Mouse (Mus musculus) NIH3T3 (cell line): ENCODE results near the gene Psd4.

Source experiments
- DNase-seq: peaks from one replicate; pipeline ENCODE4 v3.0.0-alpha.2; 2012; ENCODE audit warnings: low read depth

The Psd4 gene

DNA sequence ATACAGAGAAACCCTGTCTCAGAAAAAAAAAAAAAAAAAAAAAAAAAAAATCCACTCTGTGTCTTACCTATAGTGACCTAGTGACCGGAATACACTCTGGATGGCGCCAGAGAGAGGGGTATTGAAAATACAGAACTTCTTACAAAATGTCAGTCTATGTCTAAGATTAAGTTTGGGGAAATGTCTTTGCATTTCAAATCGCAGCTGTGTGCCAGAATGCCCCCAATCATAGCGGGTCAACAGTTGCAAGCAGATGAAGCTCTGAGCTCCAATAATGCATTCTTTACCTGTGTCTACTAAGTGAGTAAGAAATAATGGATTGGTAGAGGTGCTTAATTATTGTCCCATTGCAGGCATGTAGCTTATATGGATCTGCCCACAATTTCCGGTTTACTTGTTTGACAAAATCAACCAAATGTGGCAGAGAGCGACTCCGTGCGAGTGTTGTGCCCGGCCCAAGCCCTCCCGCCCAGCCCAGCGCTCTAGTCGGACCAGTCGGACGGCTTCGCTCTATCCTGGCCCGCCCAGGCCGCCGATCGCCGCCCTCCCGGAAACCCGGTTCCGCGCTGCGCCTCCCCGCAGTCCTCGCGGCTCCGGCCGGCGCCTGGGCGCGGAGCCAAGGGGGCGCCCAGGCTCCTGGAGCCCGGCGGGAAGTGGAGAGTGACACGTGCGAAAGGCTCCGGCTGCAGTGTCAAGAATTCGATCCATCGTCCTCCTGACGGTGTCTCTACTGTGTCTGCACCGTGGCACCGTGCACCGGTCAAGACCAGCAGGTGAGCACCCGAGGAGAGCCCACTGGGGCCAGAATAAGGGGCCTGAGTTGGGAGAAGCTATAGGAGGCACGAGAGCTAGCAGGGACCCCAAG is at the start of gene Psd4:
Gene Psd4 (plus strand): TSS at position 551 of the 865 bp plus-strand sequence.
- DNase-seq, result no peak

DNA sequence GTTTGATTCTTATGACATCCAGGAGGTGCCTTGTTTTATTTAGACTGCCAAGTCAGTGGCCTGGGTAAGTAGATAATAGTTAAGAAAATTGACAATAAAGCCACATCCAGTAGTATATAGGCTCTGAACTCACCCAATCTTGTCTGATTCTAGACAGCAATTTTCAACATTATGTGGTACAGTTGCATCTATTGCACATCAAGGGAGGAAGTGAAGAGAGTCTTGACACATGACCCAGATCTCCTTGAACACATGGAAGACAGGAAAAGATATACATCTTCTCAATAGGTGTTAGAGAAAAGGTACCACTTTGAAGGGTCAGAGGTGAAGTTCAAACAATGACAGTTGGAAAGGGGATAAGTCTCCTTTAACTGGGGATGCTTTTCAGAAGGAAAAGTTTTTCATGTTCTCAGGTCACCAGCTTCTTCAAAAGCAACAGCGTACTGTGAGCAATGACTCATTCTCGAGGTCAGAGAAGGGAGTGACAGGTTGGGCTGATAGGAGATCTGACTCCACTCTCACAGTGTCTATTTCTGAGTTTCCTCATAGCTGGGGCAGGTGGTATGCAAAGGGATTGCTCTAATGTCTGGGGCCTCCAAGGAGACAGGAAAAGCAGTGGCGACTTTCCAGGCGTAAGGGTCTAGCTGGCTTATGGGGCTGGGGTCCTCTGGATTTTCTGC is 49.3 kb upstream of the Psd4 start:
- DNase-seq, result no peak

DNA sequence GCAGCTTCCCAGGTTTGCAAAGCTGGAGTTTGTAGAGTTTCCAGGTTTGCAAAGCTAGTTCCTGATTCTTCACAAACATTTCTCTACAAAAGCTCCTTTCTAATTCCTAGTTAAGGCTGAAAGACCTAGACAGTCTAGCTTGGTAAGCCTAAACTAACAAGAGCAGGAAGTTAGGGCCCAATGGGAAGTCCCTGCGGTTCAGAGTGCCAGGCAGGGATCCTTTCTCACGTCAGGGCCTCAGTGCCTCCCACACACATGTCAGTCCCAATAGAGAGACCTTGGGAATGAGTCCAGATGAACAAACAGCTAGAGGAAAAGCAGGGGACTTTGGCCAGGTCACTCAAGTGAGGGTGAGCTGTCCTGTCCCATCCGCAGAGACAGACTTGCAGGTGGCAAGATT is 32.0 kb upstream of the Psd4 start:
- no peak for DNase-seq

DNA sequence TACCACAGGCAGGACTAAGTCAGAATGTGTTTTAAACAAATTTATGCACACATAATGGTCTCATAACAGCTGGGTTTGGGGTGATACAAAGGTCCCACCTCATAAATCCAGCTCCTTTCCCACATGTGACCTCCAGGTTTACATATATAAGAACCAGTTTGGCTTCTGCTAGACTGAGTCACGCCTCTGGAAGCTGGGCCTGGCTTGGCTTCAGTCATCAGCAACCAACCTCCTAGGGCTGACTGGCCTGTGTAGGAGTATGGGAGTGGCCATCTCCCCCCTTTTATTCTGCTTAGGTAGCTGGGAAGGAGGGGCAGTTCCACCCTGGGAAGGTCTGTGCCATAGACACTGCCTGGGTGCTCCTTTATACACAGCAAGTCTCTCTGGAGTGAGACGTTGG is 30.8 kb upstream of the Psd4 start, which contains the start of gene Il1rn:
Gene Il1rn (plus strand): TSS at position 309 of the 400 bp plus-strand sequence.
- DNase-seq, result peak; percentile 18

DNA sequence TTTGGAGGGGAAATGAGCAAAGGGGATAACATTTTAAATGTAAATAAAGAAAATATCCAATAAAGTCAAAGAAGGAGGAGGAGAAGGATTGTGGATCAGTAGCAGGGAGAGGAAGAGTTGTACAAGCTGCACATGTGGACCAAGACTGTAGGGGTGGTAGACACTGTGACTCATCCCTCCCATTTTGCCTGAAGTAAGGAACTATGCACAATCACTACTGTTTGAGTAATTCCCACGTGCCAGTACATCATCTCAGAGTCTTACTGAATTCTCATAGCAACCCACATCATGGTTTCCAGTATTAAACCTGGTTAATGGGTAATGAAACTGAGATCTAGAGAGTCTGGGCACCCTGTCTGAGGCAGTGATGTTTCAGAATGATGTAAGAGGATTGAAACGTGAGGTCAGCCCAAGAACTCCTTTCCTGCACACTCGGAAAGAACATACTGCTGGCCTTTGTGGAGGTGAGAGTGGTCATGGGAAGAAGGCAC is 25.9 kb upstream of the Psd4 start:
- no peak for DNase-seq

DNA sequence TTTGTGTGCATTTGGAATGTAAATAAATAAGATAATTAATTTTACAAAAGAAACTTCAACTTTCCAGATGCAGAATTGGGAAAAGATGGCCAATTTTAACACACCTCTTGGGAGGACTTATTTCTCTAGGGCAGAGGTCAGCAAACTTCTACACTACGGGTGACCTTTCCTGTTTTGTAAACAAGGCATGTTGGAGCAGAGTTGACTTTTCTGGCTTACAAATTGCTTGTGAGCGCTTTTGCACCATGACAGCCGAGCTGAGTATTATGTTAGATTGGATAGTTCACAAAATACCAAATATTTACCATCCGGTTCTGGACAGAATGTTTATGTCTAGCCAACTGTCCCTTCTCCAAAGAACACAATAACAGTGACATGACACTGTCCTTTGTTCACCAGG is 22.8 kb upstream of the Psd4 start:
- no peak for DNase-seq

DNA sequence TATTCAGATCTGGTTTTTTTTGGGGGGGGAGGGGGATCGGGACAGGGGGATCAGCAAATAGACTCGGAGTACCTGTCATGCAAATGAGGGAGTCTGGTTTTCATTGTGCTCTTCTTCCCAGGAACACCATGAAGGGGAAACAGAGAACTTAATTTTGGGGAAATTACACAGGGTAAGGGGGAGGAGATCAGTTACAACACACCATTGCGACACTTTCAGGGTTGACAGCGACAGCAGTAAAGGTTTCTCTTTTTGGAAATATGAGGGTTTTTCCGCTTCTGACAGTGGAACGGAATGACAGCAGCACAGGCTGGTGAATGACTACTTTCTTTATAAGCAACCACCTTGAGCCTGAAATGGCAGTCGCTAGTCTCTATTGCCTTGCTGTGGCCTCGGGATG is 22.3 kb upstream of the Psd4 start:
- DNase-seq, result no peak

DNA sequence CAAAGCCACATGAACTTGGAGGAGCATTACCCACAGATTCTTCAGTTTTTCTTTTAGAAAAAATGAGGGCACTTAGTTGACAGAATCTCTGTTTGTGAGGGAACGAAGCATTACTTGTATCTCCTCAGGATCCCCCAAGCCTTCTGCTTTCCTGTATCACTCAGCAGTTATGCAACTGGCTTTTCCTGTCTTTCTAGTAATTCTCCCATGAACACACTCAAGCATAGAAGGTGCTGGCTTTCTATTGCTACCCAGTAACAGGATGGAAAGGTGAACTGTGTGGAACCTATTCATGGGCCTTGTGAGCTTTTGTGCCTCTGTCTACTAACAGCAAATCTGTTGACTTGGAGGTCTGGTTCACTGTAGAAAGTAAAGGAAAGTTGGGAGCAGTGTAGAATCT is 19.5 kb upstream of the Psd4 start:
- DNase-seq, result no peak

DNA sequence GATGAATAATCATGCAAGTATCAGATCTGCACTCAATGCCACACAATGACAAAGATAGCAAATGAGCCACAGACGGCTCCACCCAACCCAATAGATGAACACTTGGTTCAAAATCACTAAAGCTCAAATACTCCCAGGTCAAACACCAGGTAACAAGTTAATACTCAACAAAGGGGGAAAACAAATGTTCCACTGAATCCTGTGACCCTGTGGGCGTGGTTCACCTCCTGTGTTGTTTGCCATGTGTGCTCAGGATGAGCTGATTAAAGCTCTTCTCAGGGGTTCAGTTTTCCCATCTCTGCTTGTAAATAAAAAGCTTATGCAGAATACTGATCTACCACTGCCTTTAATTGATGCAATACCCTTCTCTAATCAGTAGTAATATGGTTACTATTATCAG is 16.2 kb upstream of the Psd4 start:
- no peak for DNase-seq

DNA sequence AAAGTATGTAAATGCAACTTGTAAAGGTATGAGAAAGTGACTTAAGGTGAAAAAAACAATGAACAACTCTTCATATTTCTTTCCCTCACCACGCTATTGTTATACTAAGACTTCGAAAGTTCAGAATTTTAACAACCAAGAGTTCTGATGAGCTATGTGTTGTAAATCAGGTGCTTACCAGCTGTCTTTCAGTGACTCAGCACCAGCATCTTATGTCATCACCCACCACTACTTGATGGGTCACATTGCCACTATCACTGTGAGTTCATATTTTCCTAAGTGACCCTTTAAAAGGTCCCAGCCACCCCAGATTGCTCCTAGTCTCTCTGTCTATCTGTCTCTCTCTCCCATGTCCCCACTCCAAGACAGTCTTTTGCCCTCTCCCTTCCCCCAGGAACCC is 14.3 kb upstream of the Psd4 start:
- no peak for DNase-seq

DNA sequence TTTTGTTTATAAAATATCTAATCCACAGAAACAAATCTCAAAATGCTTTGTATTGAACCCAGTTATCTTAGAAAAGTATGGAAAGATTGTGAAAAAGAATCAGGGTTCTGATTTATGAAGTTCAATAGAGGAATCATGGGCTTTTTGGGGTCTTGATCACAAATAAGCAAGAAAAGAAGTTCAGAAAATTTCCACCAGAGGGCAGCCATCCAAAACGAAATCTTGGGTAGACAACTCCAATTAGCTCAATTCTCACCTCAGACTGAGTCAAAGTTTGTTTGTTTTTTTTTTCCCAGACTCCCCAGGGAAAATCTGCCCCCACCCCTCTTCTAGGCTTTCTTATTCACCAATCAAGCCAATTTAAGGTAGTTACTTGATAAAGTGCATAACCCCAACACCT is 9.7 kb upstream of the Psd4 start:
- peak; percentile 33 for DNase-seq

DNA sequence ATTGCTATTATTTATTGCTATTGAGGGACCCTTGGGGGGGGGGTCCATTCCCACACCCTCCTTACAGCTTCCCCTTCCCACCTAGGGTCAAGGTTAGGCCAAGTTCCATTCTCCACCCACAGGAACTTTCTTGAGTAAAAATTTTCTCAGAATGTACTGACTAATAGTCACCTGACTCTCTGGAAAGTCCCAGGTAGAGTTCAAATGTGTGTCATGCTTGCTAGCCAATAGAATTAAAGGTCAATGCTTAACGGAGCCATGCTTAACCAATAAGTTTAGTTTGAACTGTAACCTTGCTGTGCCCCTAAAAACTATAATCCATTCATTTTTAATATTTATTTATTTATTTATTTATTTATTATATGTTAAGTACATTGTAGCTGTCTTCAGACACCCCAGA is 8.0 kb upstream of the Psd4 start:
- DNase-seq, result no peak

DNA sequence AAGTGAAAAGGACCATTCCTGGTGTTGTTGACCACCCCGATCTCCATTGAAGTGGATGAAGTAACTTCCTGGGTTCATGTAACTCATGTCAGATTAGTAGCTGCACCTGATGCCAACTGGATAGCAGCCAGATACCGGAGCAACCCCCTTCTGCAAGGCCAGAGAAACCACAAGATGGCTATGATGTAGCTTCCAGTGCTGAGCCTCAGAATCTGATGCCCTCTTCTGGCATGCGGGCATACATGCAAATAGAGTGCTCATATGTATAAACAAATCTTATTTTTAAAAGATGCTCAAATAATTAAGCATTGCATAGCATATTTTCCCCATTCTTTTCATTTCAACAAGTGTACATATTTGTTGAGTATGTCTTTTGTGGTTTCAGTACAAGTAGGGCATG is 3.6 kb upstream of the Psd4 start:
- DNase-seq, result no peak

DNA sequence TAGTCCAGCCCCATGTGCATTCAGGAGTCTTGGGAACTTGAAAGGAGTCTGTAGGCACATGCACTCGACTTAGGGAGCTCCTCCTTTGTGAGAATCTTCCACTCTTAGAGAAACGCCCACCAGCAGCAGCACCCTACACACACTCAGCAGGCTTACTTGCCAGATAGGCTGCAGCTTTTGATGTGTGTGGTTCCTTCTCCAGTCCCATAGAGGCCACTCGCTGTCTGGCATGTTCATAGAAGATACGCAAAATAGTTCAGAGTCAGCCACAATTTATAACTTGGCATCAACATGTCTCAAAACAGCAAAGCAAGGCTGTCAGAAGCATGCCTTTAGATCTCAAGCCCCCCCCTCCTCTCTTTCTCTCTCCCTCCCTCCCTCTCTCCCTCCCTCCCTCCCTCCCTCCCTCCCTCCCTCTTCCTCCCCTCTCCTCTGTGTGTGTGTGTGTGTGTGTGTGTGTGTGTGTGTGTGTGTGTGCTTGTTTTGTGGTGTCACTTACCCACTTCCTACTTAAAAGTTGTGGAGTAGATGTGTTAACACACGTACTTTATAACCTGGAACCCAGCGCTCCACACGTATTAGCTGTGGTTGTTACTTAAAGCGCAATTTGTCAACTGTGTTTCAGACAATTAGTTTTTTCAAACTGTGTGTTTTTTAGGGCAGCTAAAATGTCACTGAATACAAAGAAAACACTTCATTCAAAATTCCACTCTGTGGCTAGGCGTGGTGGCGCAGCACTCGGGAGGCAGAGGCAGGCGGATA is 985 bp upstream of the Psd4 start:
- DNase-seq, result no peak

DNA sequence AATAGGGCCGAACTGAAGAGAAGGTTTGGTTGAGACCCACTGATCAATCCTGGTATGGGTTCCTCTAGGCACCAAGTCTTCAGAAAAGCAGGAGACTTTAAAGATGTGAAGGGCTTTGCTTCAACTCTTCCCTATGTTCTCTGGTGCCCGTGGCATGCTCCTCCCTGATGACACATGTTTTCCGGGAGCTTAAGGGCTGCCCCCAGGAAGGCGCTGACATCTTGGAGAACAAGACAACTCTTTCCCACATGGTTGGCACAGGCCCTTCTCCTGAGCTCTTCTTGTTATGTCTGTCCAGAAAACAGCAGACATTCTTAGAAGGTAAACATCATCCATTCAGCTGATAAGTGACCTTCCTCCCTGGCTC is 498 bp downstream of the Psd4 start:
- no peak for DNase-seq

DNA sequence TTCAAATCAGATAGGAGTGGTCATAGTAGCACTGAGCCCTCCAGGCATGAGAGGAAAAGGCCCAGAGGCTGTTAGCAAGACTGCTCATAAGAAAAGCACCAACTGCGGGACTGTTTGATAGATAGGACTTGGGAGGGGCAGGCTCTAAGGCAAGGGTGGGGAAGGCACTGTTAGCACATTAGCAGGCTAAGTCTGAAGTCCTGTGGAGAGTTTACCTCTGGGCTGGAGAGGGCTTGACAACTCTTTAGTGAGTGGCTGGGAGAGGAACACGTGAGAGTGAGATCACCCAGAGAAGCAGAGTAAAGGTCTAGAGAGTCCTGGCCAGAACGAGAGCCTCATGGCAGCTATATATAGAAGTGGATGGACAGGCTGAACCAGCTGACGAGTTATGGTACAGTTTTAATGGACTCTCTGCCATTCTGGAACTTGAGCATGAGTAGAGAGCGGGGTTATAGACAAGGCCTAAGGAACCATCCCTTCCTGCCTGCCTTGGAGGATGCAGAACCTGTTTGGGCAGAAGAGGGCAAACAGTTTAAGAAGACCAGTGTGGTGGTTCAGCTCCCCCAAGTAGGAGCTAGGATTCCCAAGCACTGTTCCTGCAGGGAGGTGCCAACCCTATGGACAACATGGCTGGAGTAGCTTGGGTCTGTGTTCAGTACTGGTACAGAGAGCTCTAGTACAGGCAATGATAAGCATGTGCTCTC is 11.5 kb downstream of the Psd4 start:
- no peak for DNase-seq

DNA sequence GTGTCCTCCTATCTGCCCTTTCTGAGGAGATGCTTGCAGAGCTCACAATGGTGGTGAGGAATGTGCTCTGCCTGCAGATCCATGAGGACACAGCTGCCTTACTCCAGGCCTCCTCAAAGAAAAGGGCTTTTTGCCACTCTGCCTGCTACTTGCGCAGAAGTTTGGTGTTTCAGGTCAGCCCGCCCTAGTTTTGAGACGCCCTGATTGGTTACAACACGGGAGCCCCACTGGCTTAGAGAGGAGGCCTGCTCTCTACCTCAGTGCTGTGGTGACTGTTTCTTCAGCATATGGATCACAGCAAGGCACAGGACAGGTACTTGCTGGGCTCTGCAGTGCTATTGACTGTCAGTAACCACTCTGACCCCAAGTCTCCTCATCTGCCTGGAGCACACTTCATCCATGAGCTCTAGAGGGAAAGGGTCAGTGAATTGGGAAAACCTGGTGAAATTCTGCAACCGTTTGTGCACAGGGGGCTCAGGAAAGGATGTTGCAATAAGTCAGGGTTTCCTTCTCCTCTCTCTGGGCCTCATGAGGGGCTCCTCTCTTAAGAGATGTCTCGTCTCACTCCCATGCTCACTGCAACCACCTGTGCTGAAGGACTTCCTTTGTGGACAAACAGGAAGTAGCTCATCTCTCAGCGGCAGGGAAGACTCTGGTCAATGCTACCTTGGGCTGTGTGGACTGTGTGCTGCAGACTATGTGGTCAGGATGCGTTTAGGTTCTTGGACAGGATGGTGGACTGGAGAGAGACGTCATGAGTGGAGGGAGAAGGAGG is 15.3 kb downstream of the Psd4 start:
- DNase-seq, result no peak

DNA sequence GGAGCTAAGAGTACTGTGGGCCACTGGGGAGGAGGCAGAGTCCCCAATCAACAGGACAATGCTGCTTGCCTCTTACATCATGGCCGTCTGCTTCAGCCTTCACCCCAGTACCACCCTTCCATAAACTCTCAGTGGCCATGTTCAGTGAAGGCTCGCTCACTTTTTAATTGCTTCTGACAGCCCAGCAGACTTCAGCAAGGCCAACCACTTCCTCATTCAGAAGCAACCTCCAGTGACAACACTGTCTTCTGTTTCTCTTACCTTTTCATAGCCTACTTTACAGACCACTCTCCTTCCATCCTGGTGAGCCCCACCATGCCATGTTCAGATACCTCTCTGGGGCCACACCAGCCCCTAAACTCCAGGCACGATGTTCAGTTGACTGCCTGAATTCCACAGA is 16.3 kb downstream of the Psd4 start:
- no peak for DNase-seq

DNA sequence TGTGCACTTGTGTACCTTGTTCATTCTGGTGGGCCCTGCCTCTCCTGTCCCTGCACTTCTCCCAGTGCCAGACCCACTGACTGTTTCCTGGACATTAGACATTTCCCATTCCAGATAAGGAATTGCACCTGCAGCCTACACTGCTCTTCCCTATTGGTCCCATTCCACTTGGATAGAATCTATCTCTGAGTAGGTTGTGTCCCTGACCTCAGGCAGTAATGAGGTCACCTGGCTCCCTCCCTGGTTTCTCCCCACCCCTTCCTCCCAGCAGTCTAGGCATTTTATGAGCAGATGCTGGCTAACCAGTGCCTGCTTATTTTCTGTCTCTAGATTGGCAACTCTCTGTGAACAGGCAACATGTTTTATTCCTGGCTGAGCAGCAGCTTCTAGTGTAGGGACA is 17.0 kb downstream of the Psd4 start:
- DNase-seq, result no peak

DNA sequence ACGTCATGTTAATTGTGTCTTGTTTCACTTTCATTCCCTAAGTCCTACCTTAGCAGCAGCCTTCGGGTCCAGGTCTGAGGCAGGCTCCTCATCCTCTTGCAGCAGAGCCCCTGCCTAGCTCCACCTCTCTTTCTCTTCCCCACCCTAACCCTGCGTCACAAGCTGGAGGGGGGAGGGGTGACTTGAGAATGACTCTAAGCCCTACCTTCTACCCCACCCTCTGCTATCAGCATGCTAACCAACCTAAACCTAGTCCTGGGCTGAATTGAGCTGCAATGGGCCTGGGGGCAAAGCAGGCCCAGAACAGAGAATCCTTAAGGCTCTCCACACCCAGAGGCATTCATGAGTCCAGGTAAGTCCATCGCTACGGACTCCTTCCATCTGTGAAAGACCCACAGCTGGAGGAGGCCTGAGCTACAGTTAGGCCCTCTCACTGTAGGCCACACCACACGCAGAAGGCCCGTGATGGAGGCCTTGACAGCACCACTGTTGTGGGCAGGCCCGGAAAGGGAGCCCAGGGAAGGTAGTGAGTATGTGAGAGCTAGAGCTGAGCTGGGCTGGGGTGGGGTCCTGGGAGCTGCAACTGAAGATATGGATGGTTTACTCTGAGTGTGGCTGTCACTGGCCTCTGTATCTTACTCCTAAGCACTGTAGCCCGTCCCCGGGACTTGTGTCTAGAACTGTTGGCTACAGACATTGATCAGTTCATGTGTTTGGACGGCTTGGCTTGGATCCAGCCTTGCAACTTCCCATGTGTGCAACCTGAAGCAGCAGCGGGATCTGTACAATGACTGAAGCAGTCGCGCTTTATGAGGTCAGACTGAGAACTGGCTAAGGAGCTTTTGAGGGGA is 18.0 kb downstream of the Psd4 start:
- no peak for DNase-seq
